Mouse (Mus musculus): ENCODE data around the gene Mllt1.
A peak's percentile ranks its signal among the peaks of the same experiment; 100 is the strongest.

The Mllt1 gene

DNA sequence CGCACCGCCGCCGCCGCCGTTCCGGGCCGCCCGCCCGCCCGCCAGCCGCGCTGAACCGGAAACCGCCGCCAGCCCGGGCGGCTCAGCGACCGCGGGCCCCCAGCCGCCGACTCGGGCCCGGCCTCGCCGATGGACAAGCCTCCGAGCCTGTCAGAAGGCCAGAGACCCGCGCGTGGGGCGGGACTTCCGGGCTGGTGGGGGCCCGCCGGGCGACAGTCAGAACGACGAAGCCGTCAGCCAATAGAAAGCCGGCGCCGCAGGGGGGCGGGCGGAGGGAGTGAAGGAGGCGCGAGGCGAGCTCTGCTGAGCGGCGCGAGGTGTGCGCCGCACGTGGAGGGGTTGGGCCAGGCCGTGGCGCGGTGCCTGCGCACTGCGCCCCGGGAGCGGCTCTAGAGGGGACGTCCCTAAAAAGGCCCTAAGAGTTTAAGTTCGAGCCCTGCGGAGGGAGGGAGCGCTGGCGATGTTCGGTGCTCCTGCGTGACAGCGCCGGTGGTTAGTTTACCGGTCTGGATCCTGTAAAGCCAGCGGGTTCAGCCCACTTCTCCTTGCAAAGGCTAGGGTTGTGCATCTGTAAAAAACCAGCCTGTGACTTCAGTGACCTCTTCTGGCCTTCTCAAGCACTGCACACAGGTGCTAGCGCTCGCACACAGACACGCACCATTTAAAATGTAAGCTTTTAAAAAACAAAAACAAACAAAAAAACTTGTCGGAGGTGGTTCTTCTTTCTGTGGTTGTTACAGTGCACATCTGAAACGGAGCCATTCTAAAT, at the start of gene Mllt1:
Gene Mllt1 (minus strand): TSS at position 53 of the 769 bp plus-strand sequence.
- peak; percentile 98 for DNase-seq (ENCODE audit: low spot score in 2 of 2)

DNA sequence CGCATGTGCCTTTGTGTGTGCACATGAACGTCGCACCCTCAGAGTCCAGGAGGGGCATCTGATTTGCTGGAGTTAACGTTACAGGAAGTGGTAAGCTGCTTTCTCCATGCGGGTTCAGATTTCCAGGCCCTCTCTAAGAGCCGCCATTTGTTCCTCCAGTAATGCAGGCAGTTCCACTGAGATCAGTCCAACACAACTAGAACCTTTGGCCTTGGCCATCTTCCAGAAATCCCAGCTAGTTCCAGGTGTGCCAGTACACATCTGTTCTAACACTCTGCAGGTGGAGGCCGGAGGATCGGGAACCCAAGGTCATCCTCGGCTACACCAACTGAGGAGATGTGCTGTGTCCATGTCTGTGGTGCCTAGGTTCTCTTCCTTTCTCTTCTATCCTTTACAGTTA, 49.7 kb upstream of the Mllt1 start:
- DNase-seq (ENCODE audit: low spot score in 2 of 2) = no peak

DNA sequence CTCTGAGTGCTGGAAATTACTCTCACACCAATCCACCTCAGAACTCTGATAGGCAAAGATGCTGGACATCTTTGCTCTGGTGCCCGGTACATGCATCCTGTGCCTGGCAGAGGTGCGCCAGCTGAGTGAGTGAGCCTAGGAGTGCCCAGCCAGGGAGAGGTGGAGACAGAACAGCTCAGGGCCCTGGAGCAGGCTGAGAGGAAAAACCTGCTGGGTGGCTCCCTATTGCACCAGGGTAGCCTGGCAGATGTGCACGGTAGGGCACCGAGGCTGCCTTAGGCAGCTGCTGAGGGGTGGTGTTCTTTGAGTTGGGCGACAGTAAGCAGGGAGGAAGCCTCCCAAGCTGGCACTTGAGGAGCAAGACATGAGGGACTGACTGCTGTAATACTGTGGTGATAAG, 46.8 kb upstream of the Mllt1 start, which contains the start of gene Acer1:
Gene Acer1 (minus strand): TSS at position 114 of the 400 bp plus-strand sequence.
- no peak for DNase-seq (ENCODE audit: low spot score in 2 of 2)

DNA sequence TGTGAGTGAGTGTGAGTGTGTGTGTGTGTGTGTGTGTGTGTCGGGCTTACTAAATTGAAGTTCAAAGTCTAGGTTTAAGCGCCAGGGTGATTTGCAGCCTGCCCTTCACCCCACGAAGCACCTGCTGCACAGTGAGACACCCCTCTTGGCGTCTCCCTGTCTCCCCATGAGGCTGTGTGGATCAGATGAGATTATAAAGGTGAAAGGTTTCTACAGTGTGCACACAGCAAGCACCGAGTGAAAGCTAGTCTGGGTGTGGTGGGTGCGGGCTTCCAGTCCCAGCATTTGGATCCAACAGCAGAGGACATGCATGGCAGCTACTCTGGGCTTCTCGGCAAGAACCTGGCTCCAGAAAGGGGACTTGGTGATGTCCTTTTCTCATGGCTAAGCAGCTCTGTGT, 45.8 kb upstream of the Mllt1 start:
- no peak for DNase-seq (ENCODE audit: low spot score in 2 of 2)

GRCm38 (mm10) chr17:56979524-56979923, 44.3 kb upstream of the Mllt1 start:
- DNase-seq (ENCODE audit: low spot score in 2 of 2) = no peak

DNA sequence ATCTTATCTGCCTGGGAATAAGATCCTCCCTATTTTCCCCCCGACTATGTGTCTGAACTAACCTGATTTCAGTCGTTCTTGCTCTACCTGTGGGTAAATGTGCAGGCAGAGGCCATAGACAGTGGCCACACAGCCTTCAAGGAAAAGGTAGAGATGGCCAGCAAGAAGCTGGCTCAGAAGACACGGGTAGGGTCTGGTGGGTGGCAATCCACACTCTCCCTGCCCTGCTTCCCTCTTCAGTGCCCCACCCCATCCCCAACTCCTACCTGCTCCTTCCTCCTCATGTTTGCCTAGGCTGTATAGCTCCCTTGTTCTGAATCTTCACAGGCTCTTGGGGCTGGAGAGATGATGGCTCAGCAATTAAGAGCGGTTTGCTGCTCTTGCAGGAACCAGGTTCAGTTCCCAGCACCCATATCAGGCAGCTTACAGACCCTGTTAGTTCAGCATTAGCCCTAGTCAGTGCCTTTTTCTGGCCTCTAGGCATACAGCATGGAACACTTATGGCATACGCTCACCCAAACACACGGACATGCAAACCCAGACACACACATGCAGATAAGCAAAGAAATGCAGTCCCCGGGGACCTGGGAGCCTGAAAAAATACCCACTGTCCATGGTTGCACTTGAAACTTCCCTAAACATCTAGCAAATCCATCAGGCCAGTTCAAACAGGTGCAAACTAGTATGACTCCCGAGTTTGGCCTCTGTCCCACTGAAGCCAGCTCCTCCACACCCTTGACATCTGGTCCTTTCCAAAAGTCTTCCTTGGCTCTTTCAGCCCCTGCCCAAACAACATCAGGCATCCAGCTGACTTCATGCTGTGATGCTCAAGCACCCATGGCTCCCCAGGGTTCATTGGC, 41.5 kb upstream of the Mllt1 start:
- no peak for DNase-seq (ENCODE audit: low spot score in 2 of 2)

DNA sequence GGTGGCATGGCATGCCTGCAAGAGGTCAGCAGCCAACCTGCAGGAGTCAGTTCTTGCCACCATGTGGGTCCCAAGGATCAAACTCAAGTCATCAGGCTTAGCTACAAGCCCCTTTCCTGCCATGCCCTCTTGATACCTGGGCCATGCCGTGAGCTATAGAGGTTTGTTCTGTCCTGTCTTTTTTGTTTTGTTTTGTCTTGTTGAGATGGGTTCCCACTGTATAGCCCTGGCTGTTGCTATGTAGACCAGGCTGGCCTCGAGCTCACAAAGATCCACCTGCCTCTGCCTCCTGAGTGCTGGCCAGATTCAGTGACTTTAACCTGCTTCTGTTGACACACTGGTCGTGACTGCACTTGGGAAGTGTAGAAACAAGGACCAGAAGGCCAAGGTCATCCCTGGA, 40.2 kb upstream of the Mllt1 start:
- DNase-seq (ENCODE audit: low spot score in 2 of 2) = no peak

DNA sequence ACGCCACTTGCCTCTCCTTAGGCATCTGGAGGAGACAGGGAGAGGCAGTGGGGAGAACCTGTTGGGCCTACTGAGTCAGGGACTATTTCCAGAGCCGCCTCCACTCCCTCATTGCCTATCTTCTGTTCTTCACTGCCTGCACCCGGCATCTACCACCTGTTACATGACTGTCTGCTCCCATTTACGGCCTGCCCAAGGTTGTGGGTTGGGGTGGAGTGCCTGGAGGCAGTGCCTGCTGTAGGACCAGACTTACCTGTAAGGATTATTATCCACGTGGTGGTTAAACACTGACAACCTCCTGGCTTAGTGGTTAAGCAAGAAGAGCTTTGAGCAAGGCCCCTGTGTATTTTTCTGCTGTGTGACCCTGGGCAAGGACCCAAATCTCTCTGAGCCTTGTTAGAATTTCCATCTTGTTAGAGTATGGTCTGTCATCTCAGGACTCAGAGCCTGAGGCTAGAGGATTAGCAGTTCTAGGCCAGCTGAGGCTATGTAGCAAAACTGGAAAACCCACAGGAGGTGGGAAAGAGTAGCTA, 39.6 kb upstream of the Mllt1 start:
- no peak for DNase-seq (ENCODE audit: low spot score in 2 of 2)

DNA sequence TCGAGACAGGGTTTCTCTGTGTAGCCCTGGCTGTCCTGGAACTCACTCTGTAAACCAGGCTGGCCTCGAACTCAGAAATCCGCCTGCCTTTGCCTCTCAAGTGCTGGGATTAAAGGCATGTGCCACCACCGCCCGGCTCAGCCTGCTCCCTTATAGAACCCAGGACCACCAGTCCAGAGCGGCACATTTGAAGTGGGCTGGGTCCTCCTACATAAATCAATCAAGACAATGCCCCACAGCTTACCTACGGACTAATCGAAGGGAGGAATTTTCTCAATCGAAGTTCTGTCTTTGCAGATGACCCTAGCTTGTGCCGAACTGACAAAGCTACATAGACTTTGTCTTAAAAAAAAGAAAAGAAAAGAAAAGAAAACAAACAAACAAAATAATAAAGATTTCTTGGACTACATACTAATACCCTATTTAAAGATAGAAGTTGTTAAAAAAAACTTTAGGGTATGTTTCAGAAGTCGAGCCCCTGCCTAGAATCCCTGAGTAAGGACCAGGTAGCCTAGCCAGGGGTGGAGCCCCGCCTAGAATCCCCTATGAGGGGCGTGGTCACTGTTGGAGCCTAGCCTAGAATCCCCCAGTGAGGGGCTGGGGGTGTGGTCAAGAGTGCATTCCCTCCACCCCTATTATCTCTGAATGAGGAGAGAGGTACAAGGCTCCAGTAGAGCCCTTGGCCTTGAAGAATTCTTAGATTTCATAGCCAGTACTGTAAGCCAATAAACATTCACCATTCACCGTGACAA, 38.9 kb upstream of the Mllt1 start:
- DNase-seq (ENCODE audit: low spot score in 2 of 2) = no peak

DNA sequence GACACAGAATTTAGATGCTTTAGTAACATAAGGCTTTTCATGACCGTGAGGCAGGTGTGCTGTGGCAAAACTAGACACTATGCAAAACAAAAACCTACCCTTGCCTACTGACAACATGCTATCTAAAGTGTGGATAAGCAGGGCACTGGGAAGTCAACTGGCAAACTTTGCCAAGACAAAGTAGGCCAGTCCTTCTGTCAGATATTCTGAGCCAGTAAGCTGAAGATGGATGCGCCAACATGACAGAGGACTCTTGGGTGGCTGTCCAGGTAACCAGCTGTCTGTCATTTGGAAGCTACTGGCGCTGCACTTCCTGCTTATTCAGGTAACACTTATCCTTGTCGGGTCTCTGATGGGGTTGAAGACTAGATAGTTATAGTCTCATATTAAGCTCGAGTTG, 34.9 kb upstream of the Mllt1 start:
- no peak for DNase-seq (ENCODE audit: low spot score in 2 of 2)

DNA sequence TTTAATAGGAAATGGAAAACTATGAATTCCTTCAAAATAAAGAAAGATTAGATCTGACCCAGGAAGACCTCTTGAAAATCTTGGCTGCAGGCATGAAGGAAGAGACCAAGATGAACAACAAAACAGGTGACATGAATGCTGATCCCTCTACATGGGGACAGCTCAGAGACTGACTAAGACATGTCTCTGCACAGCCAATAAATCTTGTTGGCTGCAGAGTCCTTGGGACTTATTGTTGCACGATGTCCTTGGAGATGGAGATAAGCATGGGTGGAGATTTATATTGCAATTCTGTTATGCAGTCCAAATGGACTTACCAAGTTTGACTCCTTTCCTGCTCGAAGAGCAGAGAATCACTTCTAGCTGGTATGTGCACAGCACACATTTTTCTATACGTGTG, 34.1 kb upstream of the Mllt1 start:
- no peak for DNase-seq (ENCODE audit: low spot score in 2 of 2)

GRCm38 (mm10) chr17:56963646-56964045, 28.4 kb upstream of the Mllt1 start:
- DNase-seq (ENCODE audit: low spot score in 2 of 2) = no peak

- no peak for DNase-seq (ENCODE audit: low spot score in 2 of 2)
Measured at GRCm38 (mm10) chr17:56962642-56963405, 27.6 kb upstream of the Mllt1 start.

GRCm38 (mm10) chr17:56961880-56962279, 26.7 kb upstream of the Mllt1 start:
- DNase-seq (ENCODE audit: low spot score in 2 of 2) = no peak

- DNase-seq (ENCODE audit: low spot score in 2 of 2) = no peak
Measured at GRCm38 (mm10) chr17:56958667-56959066, 23.5 kb upstream of the Mllt1 start.

DNA sequence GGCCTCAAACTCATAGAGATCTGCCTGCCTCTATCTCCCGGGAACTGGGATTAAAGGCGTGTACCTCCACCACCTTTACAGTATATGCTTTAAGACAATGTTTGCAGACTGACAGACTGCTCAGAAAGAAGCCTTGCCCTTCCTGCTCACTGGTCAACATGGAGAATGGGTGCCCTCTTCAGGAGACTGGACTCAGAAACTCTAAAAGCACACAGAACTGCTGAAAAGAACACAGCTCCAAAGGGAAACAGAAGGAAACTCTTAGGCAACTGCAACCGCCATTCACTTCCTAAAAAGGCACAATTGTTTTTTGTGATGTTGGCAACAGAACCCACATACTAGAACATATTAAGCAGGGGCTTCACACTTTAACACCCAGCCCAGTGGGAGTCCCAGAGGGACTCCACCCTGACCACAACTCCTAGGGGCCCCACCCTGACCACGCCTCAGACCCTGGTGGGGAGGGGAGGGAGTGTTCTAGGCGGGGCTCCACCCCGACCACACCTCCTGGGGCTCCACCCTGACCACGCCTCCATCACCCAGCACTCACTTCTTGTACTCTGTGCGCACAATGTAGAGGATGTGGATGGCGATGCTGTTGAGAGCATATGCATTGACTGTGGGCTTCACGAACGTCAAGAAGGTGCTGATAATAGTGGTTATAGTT, 22.7 kb upstream of the Mllt1 start:
- no peak for DNase-seq (ENCODE audit: low spot score in 2 of 2)

DNA sequence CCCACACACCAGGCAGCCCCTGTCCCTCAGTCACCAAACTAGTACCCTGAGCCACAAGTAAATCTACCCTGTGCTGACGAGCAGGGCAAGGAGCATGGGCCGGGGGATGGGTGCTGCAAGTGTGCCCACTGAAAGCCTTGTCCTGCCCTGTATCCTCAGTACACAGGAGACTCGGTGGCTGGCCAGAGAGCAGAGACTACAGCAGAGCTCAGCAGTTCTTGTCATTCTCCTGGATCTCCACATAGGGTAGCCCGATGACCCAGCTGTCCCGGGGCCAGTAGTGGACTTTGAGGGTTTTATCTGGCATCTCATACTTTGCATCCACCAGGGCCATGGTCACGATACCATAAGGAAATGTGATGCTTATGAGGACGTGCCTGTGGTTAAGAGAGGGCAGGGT, 19.7 kb upstream of the Mllt1 start:
- DNase-seq (ENCODE audit: low spot score in 2 of 2) = no peak

- no peak for DNase-seq (ENCODE audit: low spot score in 2 of 2)
Measured at GRCm38 (mm10) chr17:56952639-56953038, 17.4 kb upstream of the Mllt1 start.

GRCm38 (mm10) chr17:56950915-56951314, 15.7 kb upstream of the Mllt1 start:
- DNase-seq (ENCODE audit: low spot score in 2 of 2) = no peak

- DNase-seq (ENCODE audit: low spot score in 2 of 2) = no peak
Measured at GRCm38 (mm10) chr17:56938751-56939150, 3.5 kb upstream of the Mllt1 start.

DNA sequence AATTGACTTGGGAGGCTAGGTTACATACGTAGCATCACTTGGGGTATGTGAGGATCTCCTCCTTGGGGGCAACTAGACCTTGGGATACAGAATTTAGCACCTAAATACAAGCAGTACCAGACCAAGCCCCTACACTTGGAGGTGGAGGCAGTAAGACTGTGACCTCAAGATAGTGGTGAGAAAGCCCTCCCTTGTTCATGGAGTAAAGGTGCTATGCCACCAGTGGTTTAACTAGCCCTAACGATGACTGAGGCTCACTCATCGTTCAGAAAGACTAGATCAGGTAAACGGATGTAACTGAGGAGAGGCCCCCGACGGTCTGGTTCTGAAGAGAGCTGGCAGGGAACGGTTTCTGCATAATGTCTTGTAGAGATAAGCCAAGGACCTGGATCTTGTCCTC, 1.5 kb upstream of the Mllt1 start:
- no peak for DNase-seq (ENCODE audit: low spot score in 2 of 2)

Measured in frontal cortex, postnatal 25 days (tissue).